Mouse (Mus musculus) MEL (cell line): ENCODE data around the gene Rad21l. TPM values are rescaled to one million over a fixed set of nuclear protein-coding genes. Genes with fewer than 3 reads are reported as not detected.

Experiments used
- DNase-seq: peaks from one replicate; pipeline ENCODE4 v3.0.0; 2011; ENCODE audit warnings: low read depth, low spot score
- H3K27ac ChIP-seq: 2 replicates; pipeline ENCODE4 v1.5.1; 2012; ENCODE audit warnings: low read depth, mild to moderate bottlenecking, control low read depth, low read length, moderate library complexity; ENCODE audit not compliant: control insufficient read depth
- H3K27me3 ChIP-seq, 2 experiments: fragments of 150-350 bp in 1 of 2; sonication (generic) in 1 of 2; 2 replicates each; pipeline ENCODE4 v1.6.1; 2012; ENCODE audit warnings: low read length in 2 of 2, mild to moderate bottlenecking in 2 of 2, improper control_type of control experiment in 1 of 2, moderate library complexity in 1 of 2; ENCODE audit not compliant: insufficient read depth in 2 of 2, control insufficient read depth in 1 of 2
- H3K36me3 ChIP-seq, 2 experiments: 2 replicates each; pipeline ENCODE4 v1.6.1; 2012 to 2014; ENCODE audit warnings: low read length in 2 of 2, improper control_type of control experiment in 1 of 2, inconsistent platforms in 1 of 2, mild to moderate bottlenecking in 1 of 2; ENCODE audit not compliant: insufficient read depth in 2 of 2, control insufficient read depth in 1 of 2
- H3K4me1 ChIP-seq, 2 experiments: fragments of 150-350 bp in 1 of 2; sonication (generic) in 1 of 2; 2 replicates each; pipeline ENCODE4 v1.6.1; 2012; ENCODE audit warnings: low read length in 2 of 2, improper control_type of control experiment in 1 of 2, mild to moderate bottlenecking in 1 of 2; ENCODE audit not compliant: insufficient read depth in 2 of 2, control insufficient read depth in 1 of 2
- H3K4me3 ChIP-seq, 2 experiments: fragments of 150-350 bp in 1 of 2; sonication (generic) in 1 of 2; 2 replicates each; pipeline ENCODE4 v1.5.1; 2012; ENCODE audit warnings: low read depth in 2 of 2, low read length in 2 of 2, mild to moderate bottlenecking in 2 of 2, moderate library complexity in 2 of 2, control low read depth in 1 of 2, improper control_type of control experiment in 1 of 2; ENCODE audit not compliant: control insufficient read depth in 1 of 2, insufficient read depth in 1 of 2
- H3K79me2 ChIP-seq: 2 replicates; pipeline ENCODE4 v1.6.1; 2012; ENCODE audit warnings: mild to moderate bottlenecking, low read length, moderate library complexity; ENCODE audit not compliant: control insufficient read depth, poor library complexity, insufficient read depth
- H3K9ac ChIP-seq: 2 replicates; pipeline ENCODE4 v1.6.1; 2012; ENCODE audit warnings: low read depth, mild to moderate bottlenecking, control low read depth, low read length, moderate library complexity; ENCODE audit not compliant: control insufficient read depth, poor library complexity, severe bottlenecking
- H3K9me3 ChIP-seq: fragments of 150-350 bp; sonication (generic); replicated peaks from 2 replicates; pipeline ENCODE4 v1.6.1; 2012; ENCODE audit warnings: mild to moderate bottlenecking, low read length, improper control_type of control experiment, moderate library complexity; ENCODE audit not compliant: insufficient read depth
- CHD2 ChIP-seq: IDR thresholded peaks from 2 replicates; pipeline ENCODE4 v1.6.1; 2011; ENCODE audit warnings: low read length, improper control_type of control experiment
- CTCF ChIP-seq, 3 experiments: IDR thresholded peaks in 2 of 3; conservative IDR thresholded peaks in 1 of 3; 2 replicates each; pipeline ENCODE4 v1.5.1; 2011 to 2012; ENCODE audit warnings: low read length in 3 of 3, low read depth in 2 of 3, mild to moderate bottlenecking in 2 of 3, improper control_type of control experiment in 1 of 3, inconsistent platforms in 1 of 3, mixed read lengths in 1 of 3, moderate library complexity in 1 of 3; ENCODE audit not compliant: control insufficient read depth in 1 of 3, insufficient read depth in 1 of 3, poor library complexity in 1 of 3, severe bottlenecking in 1 of 3
- E2F4 ChIP-seq: IDR thresholded peaks from 2 replicates; pipeline ENCODE4 v1.6.1; 2011; ENCODE audit warnings: low read depth, low read length, improper control_type of control experiment, borderline replicate concordance
- ELF1 ChIP-seq: IDR thresholded peaks from 2 replicates; pipeline ENCODE4 v1.6.1; 2014; ENCODE audit warnings: low read depth, mild to moderate bottlenecking, inconsistent platforms, low read length, improper control_type of control experiment, moderate library complexity
- EP300 ChIP-seq, 2 experiments: IDR thresholded peaks; 2 replicates each; pipeline ENCODE4 v1.6.1; 2011; ENCODE audit warnings: improper control_type of control experiment in 2 of 2, low read length in 2 of 2, low read depth in 1 of 2, mild to moderate bottlenecking in 1 of 2
- ETS1 ChIP-seq: IDR thresholded peaks from 2 replicates; pipeline ENCODE4 v1.6.1; 2012; ENCODE audit warnings: low read depth, mild to moderate bottlenecking, inconsistent platforms, low read length, improper control_type of control experiment, moderate library complexity
- GABPA ChIP-seq: IDR thresholded peaks from 2 replicates; pipeline ENCODE4 v1.6.1; 2012; ENCODE audit warnings: low read depth, mild to moderate bottlenecking, inconsistent platforms, low read length, improper control_type of control experiment, moderate library complexity
- HCFC1 ChIP-seq: IDR thresholded peaks from 2 replicates; pipeline ENCODE4 v1.6.1; 2012; ENCODE audit warnings: low read depth, mild to moderate bottlenecking, inconsistent platforms, low read length, improper control_type of control experiment, moderate library complexity
- MAFK ChIP-seq: IDR thresholded peaks from 2 replicates; pipeline ENCODE4 v1.6.1; 2011; ENCODE audit warnings: low read depth, mild to moderate bottlenecking, low read length, improper control_type of control experiment, borderline replicate concordance
- MAX ChIP-seq: IDR thresholded peaks from 2 replicates; pipeline ENCODE4 v1.6.1; 2011; ENCODE audit warnings: low read length, improper control_type of control experiment
- MAZ ChIP-seq: IDR thresholded peaks from 2 replicates; pipeline ENCODE4 v1.6.1; 2012; ENCODE audit warnings: low read depth, mild to moderate bottlenecking, inconsistent platforms, low read length, improper control_type of control experiment
- MXI1 ChIP-seq: IDR thresholded peaks from 2 replicates; pipeline ENCODE4 v1.6.1; 2011; ENCODE audit warnings: mild to moderate bottlenecking, low read depth, low read length, improper control_type of control experiment
- MYB ChIP-seq: IDR thresholded peaks from 2 replicates; pipeline ENCODE4 v1.6.1; 2011; ENCODE audit warnings: mild to moderate bottlenecking, low read depth, low read length, improper control_type of control experiment
- MYC ChIP-seq: IDR thresholded peaks from 2 replicates; pipeline ENCODE4 v1.6.1; 2011; ENCODE audit warnings: low read depth, mild to moderate bottlenecking, low read length, improper control_type of control experiment, moderate library complexity
- NELFE ChIP-seq: IDR thresholded peaks from 2 replicates; pipeline ENCODE4 v1.6.1; 2011; ENCODE audit warnings: low read depth, low read length, improper control_type of control experiment
- NRF1 ChIP-seq: IDR thresholded peaks from 2 replicates; pipeline ENCODE4 v1.6.1; 2014; ENCODE audit warnings: low read depth, mild to moderate bottlenecking, inconsistent platforms, low read length, improper control_type of control experiment, moderate library complexity; ENCODE audit not compliant: poor library complexity, insufficient read depth, severe bottlenecking
- POLR2A ChIP-seq, 2 experiments: IDR thresholded peaks; 2 replicates each; pipeline ENCODE4 v1.6.1; 2011 to 2012; ENCODE audit warnings: low read length in 2 of 2, mild to moderate bottlenecking in 2 of 2, control low read depth in 1 of 2, improper control_type of control experiment in 1 of 2, low read depth in 1 of 2, moderate library complexity in 1 of 2; ENCODE audit not compliant: control insufficient read depth in 1 of 2, insufficient read depth in 1 of 2, poor library complexity in 1 of 2
- POLR2AphosphoS2 ChIP-seq: IDR thresholded peaks from 2 replicates; pipeline ENCODE4 v1.6.1; 2011; ENCODE audit warnings: low read length, improper control_type of control experiment
- RAD21 ChIP-seq: IDR thresholded peaks from 2 replicates; pipeline ENCODE4 v1.6.1; 2011; ENCODE audit warnings: mild to moderate bottlenecking, low read depth, low read length, improper control_type of control experiment
- SMC3 ChIP-seq: IDR thresholded peaks from 2 replicates; pipeline ENCODE4 v1.6.1; 2011; ENCODE audit warnings: low read depth, low read length, improper control_type of control experiment
- TAL1 ChIP-seq: IDR thresholded peaks from 2 replicates; pipeline ENCODE4 v1.6.1; 2012; ENCODE audit warnings: mild to moderate bottlenecking, inconsistent platforms, low read length, moderate library complexity, mixed read lengths
- TBP ChIP-seq: IDR thresholded peaks from 2 replicates; pipeline ENCODE4 v1.8.0; 2011; ENCODE audit warnings: low read depth, low read length, improper control_type of control experiment
- TCF12 ChIP-seq: IDR thresholded peaks from 2 replicates; pipeline ENCODE4 v1.6.1; 2014; ENCODE audit warnings: low read depth, mild to moderate bottlenecking, inconsistent platforms, low read length, improper control_type of control experiment, moderate library complexity
- UBTF ChIP-seq: IDR thresholded peaks from 2 replicates; pipeline ENCODE4 v1.6.1; 2012; ENCODE audit warnings: low read depth, mild to moderate bottlenecking, inconsistent platforms, low read length, improper control_type of control experiment, moderate library complexity, borderline replicate concordance; ENCODE audit not compliant: insufficient read depth
- USF1 ChIP-seq: IDR thresholded peaks from 2 replicates; pipeline ENCODE4 v1.6.1; 2014; ENCODE audit warnings: low read depth, mild to moderate bottlenecking, inconsistent platforms, low read length, improper control_type of control experiment, moderate library complexity
- USF2 ChIP-seq, 2 experiments: IDR thresholded peaks; 2 replicates each; pipeline ENCODE4 v1.6.1; 2011 to 2012; ENCODE audit warnings: improper control_type of control experiment in 2 of 2, low read length in 2 of 2, borderline replicate concordance in 1 of 2, inconsistent platforms in 1 of 2, low read depth in 1 of 2, mild to moderate bottlenecking in 1 of 2; ENCODE audit not compliant: insufficient read depth in 1 of 2
- ZC3H11A ChIP-seq: IDR thresholded peaks from 2 replicates; pipeline ENCODE4 v1.6.1; 2012; ENCODE audit warnings: low read depth, mild to moderate bottlenecking, inconsistent platforms, low read length, improper control_type of control experiment
- ZKSCAN1 ChIP-seq: IDR thresholded peaks from 2 replicates; pipeline ENCODE4 v1.6.1; 2012; ENCODE audit warnings: low read depth, mild to moderate bottlenecking, inconsistent platforms, low read length, improper control_type of control experiment, moderate library complexity
- polyA plus RNA-seq, 2 experiments: library from polyadenylated mRNA; stranded (reverse) in 1 of 2; unstranded in 1 of 2; fragments of >175 nt in 1 of 2; fragments of >200 nt in 1 of 2; gene quantifications; 2 replicates each; pipeline versions ENCODE4 v1.2.1 to v1.2.4; 2012; ENCODE audit warnings: low replicate concordance in 2 of 2, low read depth in 1 of 2; ENCODE audit not compliant: insufficient read length in 2 of 2, insufficient read depth in 1 of 2, missing spikeins in 1 of 2
- total RNA-seq: library from RNA; depleted of rRNA; stranded (reverse); fragments of 300-350 nt; gene quantifications from 2 replicates; pipeline ENCODE4 v1.2.3, GENCODE M21; 2012

The Rad21l gene
- total and polyA plus RNA-seq, 3 experiments, result not detected

GRCm38 (mm10) chr2:151631406-151632158 is 36.8 kb downstream of the Rad21l start:
- H3K27me3 ChIP-seq, result peaks cover 0 to 2% of the 10 kb centered on the region in 2 experiments; a peak in 2 of 4 replicates

GRCm38 (mm10) chr2:151629310-151629709 is 39.0 kb downstream of the Rad21l start:
- Histone ChIP-seq H3K27me3 (no peaks in the 10 kb centered on the region; a peak in 1 of 4 replicates), H3K9ac (no peak overlapping the region), H3K9me3 (no peaks in the 10 kb centered on the region)

More at GRCm38 (mm10) chr2:151631406-151632158, 36.8 kb downstream of the Rad21l start:
- no peak for TF ChIP-seq NELFE
- no peak for TF ChIP-seq ELF1
- no peak for TF ChIP-seq MYB
- no peak for TF ChIP-seq NRF1
- no peak for TF ChIP-seq CTCF (IDR thresholded peaks at IDR 0.05 in 2 of 3, conservative IDR thresholded peaks at IDR 0.05 in 1 of 3; ENCODE audit: control insufficient read depth in 1 of 3, insufficient read depth in 1 of 3, low read depth in 2 of 3, low read length in 3 of 3, poor library complexity in 1 of 3, severe bottlenecking in 1 of 3)
- no peak for TF ChIP-seq SMC3
- no peak for TF ChIP-seq UBTF
- TF ChIP-seq TBP, result no peak
- no peak for TF ChIP-seq RAD21
- no peak for TF ChIP-seq MXI1
- no peak for TF ChIP-seq TAL1
- no peak for TF ChIP-seq MYC
- no peak for TF ChIP-seq USF1
- TF ChIP-seq POLR2A (IDR thresholded peaks at IDR 0.05; ENCODE audit: control insufficient read depth in 1 of 2, insufficient read depth in 1 of 2, low read depth in 1 of 2, low read length in 2 of 2, poor library complexity in 1 of 2), result no peak
- no peak for TF ChIP-seq ZC3H11A
- TF ChIP-seq HCFC1, result no peak
- TF ChIP-seq GABPA, result no peak
- TF ChIP-seq ETS1, result no peak
- TF ChIP-seq ZKSCAN1, result no peak
- TF ChIP-seq MAFK, result no peak
- H3K36me3 ChIP-seq, result no peaks in the 10 kb centered on the region
- H3K9me3 ChIP-seq, result no peaks in the 10 kb centered on the region
- no peak overlapping the region for H3K4me3 ChIP-seq
- no peak overlapping the region for H3K9ac ChIP-seq
- H3K4me1 ChIP-seq, result no peaks in the 10 kb centered on the region
- no peaks in the 10 kb centered on the region for H3K79me2 ChIP-seq
- H3K27ac ChIP-seq, result no peak overlapping the region
- DNase-seq, result no peak

More at GRCm38 (mm10) chr2:151629310-151629709, 39.0 kb downstream of the Rad21l start:
- DNase-seq, result no peak
- Histone ChIP-seq H3K4me3 (no peak overlapping the region), H3K36me3 (no peaks in the 10 kb centered on the region), H3K4me1 (no peaks in the 10 kb centered on the region), H3K27ac (no peak overlapping the region), H3K79me2 (no peaks in the 10 kb centered on the region)
- TF ChIP-seq RAD21 (no peak), ZC3H11A (no peak), MAFK (no peak), MAX (no peak), NRF1 (no peak), MYC (no peak), CHD2 (no peak), MYB (no peak), ZKSCAN1 (no peak), POLR2AphosphoS2 (no peak), POLR2A (IDR thresholded peaks at IDR 0.05; ENCODE audit: control insufficient read depth in 1 of 2, insufficient read depth in 1 of 2, low read depth in 1 of 2, low read length in 2 of 2, poor library complexity in 1 of 2) (no peak), USF2 (IDR thresholded peaks at IDR 0.05; ENCODE audit: borderline replicate concordance in 1 of 2, insufficient read depth in 1 of 2, low read depth in 1 of 2, low read length in 2 of 2) (no peak), USF1 (no peak), MAZ (no peak), TBP (no peak), TAL1 (no peak), E2F4 (no peak), TCF12 (no peak), EP300 (IDR thresholded peaks at IDR 0.05; ENCODE audit: low read depth in 1 of 2, low read length in 2 of 2) (no peak)
- TF ChIP-seq, all 39 proteins: peak for 0
